Mouse (Mus musculus) Patski (cell line): Measurements from ENCODE around the gene Zfp992. TPM values are rescaled to one million over a fixed set of nuclear protein-coding genes. Genes with fewer than 3 reads are reported as not detected.
"Not testable (repeated sequence)": the region's sequence is repeated elsewhere in the genome, so short reads cannot be mapped to it uniquely, and the experiment has no call there.

Experiments used
- ATAC-seq: fragments of 100-300 bp; one replicate; pipeline ENCODE4 v1.8.0; 2021
- CTCF ChIA-PET: fragments of 350-600 bp; sonication (Branson Sonifier 250); formaldehyde crosslinking; loops from one replicate; lab custom pipeline; 2022; ENCODE audit warnings: inconsistent platforms; lab: Charles Lee
- POLR2A ChIA-PET: fragments of 350-600 bp; sonication (Branson Sonifier 250); formaldehyde crosslinking; loops from one replicate; lab custom pipeline; 2022; ENCODE audit warnings: antibody characterized with exemption, inconsistent platforms; lab: Charles Lee
- DNase-seq: peaks from one replicate; pipeline ENCODE4 v3.0.0-alpha.2; 2011; ENCODE audit warnings: low read depth, low spot score
- H3K27me3 ChIP-seq: fragments of 371-371 bp; one replicate; pipeline ENCODE4 v1.5.1; 2021
- CTCF ChIP-seq: fragments of 100-300 bp; IDR thresholded peaks from one replicate; pipeline ENCODE4 v1.5.1; 2021
- in situ Hi-C: fragments of 300-500 bp; cut with MboI; formaldehyde crosslinking; loops from 3 replicates; pipeline ENCODE4 v1.11.1; 2018; ENCODE audit warnings: low pct_unique_long_range_greater_than_20kb, mixed read lengths
- polyA plus RNA-seq: library from polyadenylated mRNA; unstranded; gene quantifications from one replicate; pipeline ENCODE4 v1.2.3, GENCODE M21; 2021

Gene Zfp992
- polyA plus RNA-seq, 1 experiment from 2014 or later = 0.86 TPM

DNA sequence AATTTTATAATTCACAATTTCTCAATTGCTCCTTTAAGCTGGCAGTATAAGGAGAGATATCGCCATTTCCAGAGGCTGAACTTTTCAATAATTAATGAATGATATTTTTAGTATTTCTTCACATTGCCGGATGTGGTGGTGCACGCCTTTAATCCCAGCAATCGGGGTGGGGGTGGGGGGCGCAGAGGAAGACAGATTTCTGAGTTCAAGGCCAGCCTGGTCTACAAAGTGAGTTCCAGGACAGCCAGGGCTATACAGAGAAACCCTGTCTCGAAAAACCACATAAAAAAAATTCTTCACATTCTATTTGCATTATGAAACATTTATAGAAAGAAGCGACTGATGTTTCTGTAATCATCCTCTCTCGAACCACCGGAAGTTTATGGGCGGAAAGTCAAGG is 33.7 kb downstream of the Zfp992 start:
- DNase-seq, CTCF ChIA-PET, in situ Hi-C loops, POLR2A ChIA-PET, ATAC-seq, H3K27me3 ChIP-seq: not testable (repeated sequence)

DNA sequence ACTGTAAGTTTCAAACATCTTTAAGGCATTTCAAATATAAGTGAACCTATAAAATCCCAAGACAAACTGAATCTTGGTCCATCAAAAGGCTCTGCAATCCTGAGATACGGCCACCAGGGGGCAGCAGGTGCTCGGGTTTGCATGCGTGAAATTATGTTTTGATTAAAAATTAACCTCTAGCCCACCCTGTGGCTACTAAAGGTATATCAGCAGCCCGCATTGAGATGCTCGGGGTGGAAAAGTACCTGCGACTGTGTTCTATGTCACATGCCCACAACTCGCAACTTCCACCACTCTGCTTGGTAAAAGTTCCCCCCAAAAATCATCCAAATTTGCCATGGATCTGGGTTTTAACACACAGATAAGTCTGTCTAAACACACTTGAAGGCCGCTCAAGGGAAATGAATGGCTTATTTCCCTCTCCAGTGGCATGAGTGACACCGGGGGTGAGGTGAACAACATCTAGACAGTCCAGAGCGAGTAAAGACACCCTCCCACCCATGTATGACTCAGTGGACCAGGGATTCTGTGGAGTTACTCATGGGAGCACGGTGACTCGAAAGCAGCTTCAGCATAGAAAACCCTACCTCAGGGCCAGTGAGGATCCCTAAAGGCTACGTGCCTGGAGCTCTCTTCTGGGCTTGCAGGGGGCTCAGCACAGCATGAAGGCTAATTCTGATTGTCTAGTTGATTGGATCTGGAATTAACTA is 34.9 kb downstream of the Zfp992 start:
- H3K27me3 ChIP-seq, DNase-seq, in situ Hi-C loops, CTCF ChIA-PET, ATAC-seq, POLR2A ChIA-PET: not testable (repeated sequence)

DNA sequence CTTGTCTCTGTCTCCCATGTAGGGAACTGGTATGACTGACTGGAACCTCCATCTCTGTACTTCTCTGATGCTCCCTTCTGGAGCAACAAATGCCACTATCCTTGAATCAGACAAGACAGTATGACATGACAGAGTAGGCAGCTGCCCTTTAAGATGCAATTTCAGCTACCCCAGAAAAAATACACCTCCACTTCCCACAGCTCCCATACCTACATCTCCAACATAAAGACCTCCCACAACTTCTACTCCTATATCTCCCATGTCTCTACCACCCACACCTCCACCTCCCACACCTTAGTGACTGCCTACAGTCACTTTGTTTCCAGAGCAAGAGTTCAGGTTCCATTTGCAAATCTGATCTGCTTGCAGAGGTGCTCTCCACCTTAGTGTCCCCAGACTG is 35.9 kb downstream of the Zfp992 start:
- DNase-seq, H3K27me3 ChIP-seq, ATAC-seq, in situ Hi-C loops, CTCF ChIA-PET, POLR2A ChIA-PET: not testable (repeated sequence)

DNA sequence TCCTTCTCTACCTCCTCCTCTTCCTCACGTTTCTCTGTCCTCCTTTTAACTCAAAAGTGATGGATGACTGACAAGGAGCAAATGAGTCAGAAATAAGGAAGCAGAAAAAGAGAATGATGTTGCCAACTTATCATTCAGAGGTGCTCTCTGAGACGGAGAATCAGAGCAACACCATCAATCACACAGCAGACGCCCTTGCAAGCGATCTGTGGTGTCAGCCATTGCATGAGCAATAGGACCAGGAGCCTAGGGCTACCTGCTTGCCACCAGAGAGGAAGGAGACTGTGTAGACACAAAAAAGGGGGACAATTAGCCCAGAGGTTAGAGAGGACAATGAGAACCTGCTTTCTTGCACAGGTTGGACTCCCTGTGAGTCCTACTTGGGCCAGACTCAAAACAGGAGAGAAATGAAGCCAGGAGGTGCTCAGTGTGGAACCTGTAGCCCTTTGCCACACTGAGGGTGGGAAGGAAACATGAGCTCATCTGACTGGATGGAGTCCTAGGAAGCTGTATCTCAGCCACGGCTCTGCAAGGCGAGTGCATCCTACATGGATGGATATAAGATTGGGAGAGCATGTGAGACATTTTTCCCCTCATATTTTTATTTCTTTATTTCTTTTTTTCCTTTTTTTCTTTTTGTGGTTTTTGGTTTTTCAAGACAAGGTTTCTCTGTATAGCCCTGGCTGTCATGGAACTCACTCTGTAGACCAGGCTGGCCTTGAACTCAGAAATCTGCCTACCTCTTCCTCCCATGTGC is 36.5 kb downstream of the Zfp992 start:
- H3K27me3 ChIP-seq, ATAC-seq, in situ Hi-C loops, CTCF ChIA-PET, POLR2A ChIA-PET, DNase-seq: not testable (repeated sequence)

DNA sequence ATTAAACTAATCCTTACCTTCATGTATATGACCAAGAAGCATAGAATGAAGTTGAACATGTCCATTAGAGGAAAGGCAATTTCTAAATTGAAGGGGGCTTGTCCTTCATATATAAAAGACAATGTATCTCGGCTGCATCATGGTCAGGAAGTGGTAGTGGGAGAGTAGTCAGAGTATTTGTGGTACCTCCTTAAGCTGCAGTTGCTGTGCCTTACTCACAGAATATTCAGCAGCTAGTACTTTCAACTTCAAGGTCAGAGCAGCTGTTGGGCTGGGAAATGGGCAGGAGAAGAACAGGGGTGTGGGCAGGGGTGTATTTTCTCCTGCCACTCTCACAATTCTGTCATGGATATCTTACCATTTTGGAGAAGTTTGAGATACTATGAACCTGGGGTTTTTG is 37.9 kb downstream of the Zfp992 start:
- CTCF ChIA-PET, DNase-seq, ATAC-seq, H3K27me3 ChIP-seq, in situ Hi-C loops, POLR2A ChIA-PET: not testable (repeated sequence)

DNA sequence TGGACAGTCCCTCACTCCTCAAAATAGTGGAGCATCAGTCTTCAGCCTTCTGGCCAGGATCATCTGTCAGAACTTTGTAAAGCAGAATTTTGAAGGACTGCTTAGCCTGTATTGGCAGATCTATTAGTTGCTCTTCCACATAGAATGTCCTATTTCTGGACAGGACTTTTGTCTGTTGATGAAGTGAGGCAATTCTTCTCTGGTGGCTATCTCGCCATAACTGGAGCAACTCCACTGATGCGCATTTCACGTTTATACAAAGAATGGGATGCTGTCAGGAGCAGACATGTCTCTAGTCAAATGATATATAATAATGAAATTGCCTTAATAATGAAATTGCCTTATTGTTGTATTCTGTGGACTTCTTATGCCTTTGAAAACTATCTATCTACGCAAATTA is 40.4 kb downstream of the Zfp992 start:
- ATAC-seq, POLR2A ChIA-PET, H3K27me3 ChIP-seq, CTCF ChIA-PET, in situ Hi-C loops, DNase-seq: not testable (repeated sequence)

DNA sequence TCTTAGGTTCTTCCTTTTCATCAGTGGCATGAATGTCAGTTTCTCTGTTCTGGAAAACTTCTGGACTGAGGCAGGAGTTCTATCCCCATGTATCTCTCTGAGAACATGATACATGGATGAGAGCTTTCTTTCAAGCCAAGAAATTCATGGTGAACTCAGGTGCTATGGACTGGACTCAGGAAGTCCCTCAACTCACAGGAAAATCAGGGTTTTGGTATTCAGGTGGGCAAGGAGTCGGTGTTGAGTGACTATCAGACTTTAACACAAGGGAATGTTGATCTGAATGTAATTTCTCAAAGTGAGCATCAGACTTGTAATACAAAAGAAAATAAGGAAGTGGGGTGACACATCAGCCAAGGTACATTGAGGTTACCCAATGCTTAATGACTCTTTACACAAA is 43.2 kb downstream of the Zfp992 start:
- CTCF ChIA-PET, H3K27me3 ChIP-seq, ATAC-seq, POLR2A ChIA-PET, DNase-seq, in situ Hi-C loops: not testable (repeated sequence)

DNA sequence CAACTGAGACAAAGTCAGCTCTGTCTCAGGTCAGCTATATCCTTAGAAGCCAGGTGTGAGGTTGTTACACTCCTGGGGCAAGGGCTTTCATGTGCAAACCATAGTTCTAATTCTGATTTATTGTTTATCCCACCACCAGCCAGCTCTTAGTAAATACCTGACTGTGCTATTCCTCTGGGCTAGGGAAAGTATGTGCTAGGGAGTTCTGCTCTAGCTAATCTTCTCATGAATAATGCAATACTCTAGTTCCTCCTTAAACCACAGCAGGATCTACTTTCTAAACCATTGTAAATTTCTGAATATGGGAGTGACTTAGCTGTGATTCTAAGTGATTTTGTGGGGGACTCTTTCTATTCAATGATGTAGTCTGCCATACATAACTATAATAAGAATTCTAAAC is 43.6 kb downstream of the Zfp992 start:
- no peaks in the 10 kb centered on the region for H3K27me3 ChIP-seq
- no peak for DNase-seq
- in situ Hi-C loops = no loop called here
- no peak for ATAC-seq
- no peak for TF ChIP-seq CTCF
- ChIA-PET POLR2A (no interaction called here), CTCF (no interaction called here)

DNA sequence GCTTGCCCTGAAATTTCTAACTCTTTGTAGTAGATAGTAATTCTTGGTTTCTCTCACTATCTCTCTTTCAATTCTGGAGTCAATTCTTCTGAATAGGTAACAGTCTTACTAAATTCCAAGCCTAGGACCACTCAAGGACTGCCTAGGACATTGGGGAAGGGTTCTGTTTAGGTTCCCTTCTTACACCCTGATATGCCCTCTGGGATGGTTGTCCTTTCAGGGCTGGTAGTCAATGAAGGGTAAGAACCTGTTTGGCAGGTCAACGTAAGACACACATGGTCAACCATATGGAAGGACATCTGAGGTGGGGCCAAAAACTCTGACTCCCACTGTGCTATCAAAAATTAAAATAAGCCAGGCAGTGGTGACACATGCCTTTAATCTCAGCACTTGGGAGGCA is 44.0 kb downstream of the Zfp992 start:
- ATAC-seq (no peak), DNase-seq (no peak)
- POLR2A ChIA-PET = no interaction called here
- TF ChIP-seq CTCF = no peak
- H3K27me3 ChIP-seq = no peaks in the 10 kb centered on the region
- CTCF ChIA-PET = no interaction called here
- in situ Hi-C loops = no loop called here

DNA sequence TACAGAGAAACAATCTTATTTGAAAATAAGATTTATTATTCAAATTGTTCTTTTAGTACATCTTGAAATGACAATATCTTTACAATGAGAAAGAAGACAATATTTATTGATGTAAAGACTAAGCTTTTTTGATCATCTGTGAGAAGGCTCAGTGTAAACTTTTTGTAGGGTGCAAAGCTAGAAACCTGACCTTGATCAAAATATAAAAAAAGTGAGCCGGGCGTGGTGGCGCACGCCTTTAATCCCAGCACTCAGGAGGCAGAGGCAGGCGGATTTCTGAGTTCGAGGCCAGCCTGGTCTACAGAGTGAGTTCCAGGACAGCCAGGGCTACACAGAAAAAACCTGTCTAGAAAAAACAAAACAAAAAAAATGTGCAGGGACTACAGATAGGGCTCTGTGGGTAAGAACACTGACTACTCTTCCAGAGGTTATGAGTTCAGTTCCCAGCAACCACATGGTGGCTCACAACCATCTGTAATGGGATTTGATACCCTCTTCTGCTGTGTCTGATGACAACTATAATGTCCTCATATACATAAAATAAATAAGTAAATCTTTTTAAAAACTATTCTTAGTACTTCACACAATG is 44.6 kb downstream of the Zfp992 start:
- H3K27me3 ChIP-seq, in situ Hi-C loops, POLR2A ChIA-PET, DNase-seq, CTCF ChIA-PET, ATAC-seq: not testable (repeated sequence)

DNA sequence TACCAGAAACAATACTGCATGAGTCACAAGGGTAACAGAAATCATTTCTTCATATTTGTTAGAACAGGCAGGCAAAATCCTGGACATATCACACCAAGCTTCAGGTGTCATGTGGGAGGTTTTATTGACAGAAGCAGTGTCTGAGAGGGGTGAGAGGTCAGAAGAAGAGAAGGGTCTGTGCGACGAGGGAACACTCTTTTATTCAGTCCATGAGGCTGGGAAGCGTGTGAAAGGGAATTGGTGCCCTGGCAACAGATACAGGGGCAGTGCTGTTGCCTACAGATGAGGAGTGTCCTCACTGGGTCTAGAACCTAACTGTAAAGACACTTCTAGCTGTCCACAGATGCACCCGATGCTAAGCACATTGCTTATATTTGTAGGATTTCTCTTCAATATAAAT is 46.2 kb downstream of the Zfp992 start:
- in situ Hi-C loops = no loop called here
- CTCF ChIA-PET = no interaction called here

DNA sequence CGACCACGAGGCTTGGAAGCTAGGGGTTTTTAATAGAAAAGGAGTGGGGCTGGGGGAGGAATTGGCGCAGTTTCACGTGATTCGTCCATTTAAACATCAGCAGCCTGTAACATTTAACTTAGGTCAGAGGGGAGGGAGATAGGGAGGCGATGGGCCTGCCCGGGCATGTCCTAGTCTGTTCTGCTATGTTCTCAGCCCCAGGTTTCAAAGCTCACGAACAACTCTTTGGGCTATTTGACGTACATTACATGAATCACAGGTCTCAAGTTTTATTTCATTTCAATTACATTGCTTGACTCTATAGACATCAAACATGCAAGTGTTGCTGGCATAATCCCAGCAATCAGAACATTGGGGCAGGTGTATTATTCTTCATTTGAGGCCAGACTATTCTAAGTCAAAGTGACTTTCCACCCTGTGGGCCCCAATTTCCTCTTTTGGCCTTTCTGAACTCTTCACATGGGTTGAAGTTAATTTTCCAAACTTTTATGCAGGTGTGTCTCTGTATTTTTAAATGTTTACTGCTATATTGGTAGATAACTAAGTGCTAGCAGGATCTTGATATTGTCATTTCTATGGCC is 49.0 kb downstream of the Zfp992 start:
- CTCF ChIA-PET, H3K27me3 ChIP-seq, in situ Hi-C loops, ATAC-seq, DNase-seq, POLR2A ChIA-PET: not testable (repeated sequence)

More for the DNA sequence above, 46.2 kb downstream of the Zfp992 start:
- POLR2A ChIA-PET = no interaction called here
- DNase-seq (no peak), ATAC-seq (no peak)
- no peaks in the 10 kb centered on the region for H3K27me3 ChIP-seq
- no peak for TF ChIP-seq CTCF

DNA sequence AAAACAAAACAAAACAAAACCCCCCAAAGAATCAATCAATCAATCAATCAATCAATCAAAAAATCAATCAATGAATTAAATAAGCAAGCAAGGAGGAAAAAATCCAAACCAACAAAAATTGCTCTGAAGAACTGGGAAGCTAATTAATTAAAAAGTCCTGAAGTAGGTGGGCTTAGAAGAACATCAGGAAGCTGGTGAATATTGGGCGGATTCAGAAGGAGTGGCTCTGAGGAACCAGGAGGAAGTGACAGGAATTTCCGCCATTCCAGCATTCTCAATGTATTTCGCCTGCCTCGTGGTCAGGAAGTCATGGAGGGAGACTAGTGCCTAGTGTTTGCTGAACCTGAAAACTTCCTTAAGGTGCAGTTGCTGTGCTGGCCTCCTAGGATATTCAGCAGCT is 52.9 kb downstream of the Zfp992 start, which contains the start of gene Zfp981:
Gene Zfp981, plus strand, starts transcription at position 301 of the 400 bp plus-strand sequence.
- H3K27me3 ChIP-seq, DNase-seq, POLR2A ChIA-PET, in situ Hi-C loops, ATAC-seq, CTCF ChIA-PET: not testable (repeated sequence)

DNA sequence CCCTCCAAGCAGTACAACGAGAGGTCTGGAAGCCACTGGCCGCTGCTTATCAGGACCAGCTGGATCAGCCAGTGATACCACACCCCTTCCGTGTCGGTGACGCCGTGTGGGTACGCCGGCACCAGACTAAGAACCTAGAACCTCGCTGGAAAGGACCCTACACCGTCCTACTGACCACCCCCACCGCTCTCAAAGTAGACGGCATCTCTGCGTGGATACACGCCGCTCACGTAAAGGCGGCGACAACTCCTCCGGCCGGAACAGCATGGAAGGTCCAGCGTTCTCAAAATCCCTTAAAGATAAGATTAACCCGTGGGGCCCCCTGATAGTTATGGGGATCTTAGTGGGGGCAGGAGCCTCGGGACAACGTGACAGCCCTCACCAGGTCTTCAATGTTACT is 60.2 kb downstream of the Zfp992 start:
- H3K27me3 ChIP-seq, ATAC-seq, in situ Hi-C loops, POLR2A ChIA-PET, CTCF ChIA-PET, DNase-seq: not testable (repeated sequence)

DNA sequence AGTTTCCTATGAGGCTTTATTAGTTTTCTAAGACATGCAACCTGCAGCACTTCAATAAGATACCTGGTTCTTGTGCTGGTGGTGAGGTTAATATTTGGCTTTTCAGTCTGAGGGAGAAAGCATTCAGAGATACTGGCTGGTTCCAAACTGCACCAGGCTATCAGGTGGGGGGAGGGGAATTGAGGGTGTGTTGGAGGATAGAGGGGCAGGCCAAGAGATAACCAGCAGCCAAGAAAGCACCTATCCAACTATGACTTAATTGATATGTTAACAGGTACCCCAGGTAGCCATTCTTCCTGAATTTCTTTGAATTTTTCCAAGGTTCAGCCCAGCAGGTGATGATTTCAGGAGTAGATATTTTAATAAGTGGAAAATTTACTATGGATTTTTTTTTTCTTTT is 63.0 kb downstream of the Zfp992 start:
- DNase-seq, CTCF ChIA-PET, POLR2A ChIA-PET, H3K27me3 ChIP-seq, ATAC-seq, in situ Hi-C loops: not testable (repeated sequence)
